Mouse (Mus musculus) midbrain, postnatal 0 days (tissue): ENCODE measurements around the gene B430306N03Rik. TPM values are rescaled to one million over a fixed set of nuclear protein-coding genes. Genes with fewer than 3 reads are reported as not detected.

ENCODE experiments used
- ATAC-seq: fragments of 200-750 bp; cut with Nextera tagmentation; 2 replicates; pipeline ENCODE4 v1.8.0; 2017; ENCODE audit warnings: moderate number of reproducible peaks, mild to moderate bottlenecking, moderate TSS enrichment, moderate library complexity; ENCODE audit not compliant: low FRiP score
- DNase-seq: peaks from one replicate; pipeline ENCODE4 v3.0.0-alpha.2; 2015; ENCODE audit warnings: low spot score
- H3K27ac ChIP-seq: fragments of 300-500 bp; sonication (generic); 2 replicates; pipeline ENCODE4 v1.5.1; 2014; ENCODE audit warnings: low read depth, mild to moderate bottlenecking, low read length, mixed read lengths
- H3K27me3 ChIP-seq: fragments of 300-500 bp; sonication (generic); 2 replicates; pipeline ENCODE4 v1.6.1; 2014; ENCODE audit warnings: low read length, control low read depth, mixed read lengths; ENCODE audit not compliant: insufficient read depth
- H3K36me3 ChIP-seq: fragments of 300-500 bp; sonication (generic); 2 replicates; pipeline ENCODE4 v1.6.1; 2014; ENCODE audit warnings: low read length, control low read depth, mixed read lengths; ENCODE audit not compliant: insufficient read depth
- H3K4me1 ChIP-seq: fragments of 300-500 bp; sonication (generic); 2 replicates; pipeline ENCODE4 v1.6.1; 2014; ENCODE audit warnings: mild to moderate bottlenecking, control low read depth, antibody characterized with exemption, low read length, mixed read lengths; ENCODE audit not compliant: insufficient read depth
- H3K4me2 ChIP-seq: fragments of 300-500 bp; sonication (generic); 2 replicates; pipeline ENCODE4 v1.6.1; 2014; ENCODE audit warnings: low read depth, mild to moderate bottlenecking, low read length, mixed read lengths; ENCODE audit not compliant: poor library complexity, severe bottlenecking
- H3K4me3 ChIP-seq: fragments of 300-500 bp; sonication (generic); 2 replicates; pipeline ENCODE4 v1.5.1; 2014; ENCODE audit warnings: low read depth, mild to moderate bottlenecking, low read length, moderate library complexity
- H3K9ac ChIP-seq: fragments of 300-500 bp; sonication (generic); replicated peaks from 2 replicates; pipeline ENCODE4 v1.6.1; 2014; ENCODE audit warnings: mild to moderate bottlenecking, low read length, moderate library complexity, mixed read lengths; ENCODE audit not compliant: poor library complexity, severe bottlenecking
- H3K9me3 ChIP-seq: fragments of 300-500 bp; sonication (generic); 2 replicates; pipeline ENCODE4 v1.6.1; 2016; ENCODE audit warnings: low read length, control low read depth
- CTCF ChIP-seq: IDR thresholded peaks from 2 replicates; pipeline ENCODE4 v1.5.1; 2016; ENCODE audit warnings: antibody characterized with exemption, mild to moderate bottlenecking
- WGBS: fragments of 180-500 bp; shearing (Covaris S2); extraction: QIAGEN DNeasy Blood & Tissue Kit; methylation state at CpG from one replicate; pipeline ENCODE4 v1.1.7; 2014; 5-methylcytosine and 5-hydroxymethylcytosine counted together
- polyA plus RNA-seq: library from polyadenylated mRNA; unstranded; fragments of >200 nt; fragmentation: Nextera tagmentation; extraction: Ambion mirVana; gene quantifications from 2 replicates; pipeline ENCODE4 v1.2.1, GENCODE M21; 2015
- total RNA-seq: library from RNA; depleted of rRNA; stranded (reverse); fragments of >200 nt; gene quantifications from 2 replicates; pipeline ENCODE4 v1.2.3, GENCODE M21; 2014

B430306N03Rik gene
- total and polyA plus RNA-seq, 2 experiments from 2014 or later: 0.10 to 0.16 TPM

GRCm38 (mm10) chr17:48299756-48300155 lies 16.2 kb upstream of the B430306N03Rik start:
- 64% methylated on average over 7 of the region's 7 CpGs for whole genome bisulfite sequencing
- no peak overlapping the region for H3K4me3 ChIP-seq
- no peak overlapping the region for H3K9ac ChIP-seq
- H3K36me3 ChIP-seq: no peaks in the 10 kb centered on the region
- no peaks in the 10 kb centered on the region for H3K4me1 ChIP-seq
- ATAC-seq (no peak), DNase-seq (no peak)
- H3K27me3 ChIP-seq: no peaks in the 10 kb centered on the region
- no peaks in the 10 kb centered on the region for H3K9me3 ChIP-seq
- no peak overlapping the region for H3K4me2 ChIP-seq
- no peak overlapping the region for H3K27ac ChIP-seq
- no peak for TF ChIP-seq CTCF

GRCm38 (mm10) chr17:48300199-48300598 lies 15.7 kb upstream of the B430306N03Rik start:
- Histone ChIP-seq H3K4me2 (no peak overlapping the region), H3K9me3 (no peaks in the 10 kb centered on the region), H3K36me3 (no peaks in the 10 kb centered on the region), H3K4me3 (no peak overlapping the region), H3K27ac (no peak overlapping the region), H3K9ac (no peak overlapping the region), H3K4me1 (no peaks in the 10 kb centered on the region), H3K27me3 (no peaks in the 10 kb centered on the region)
- 69% methylated on average over 7 of the region's 7 CpGs for WGBS
- no peak for ATAC-seq
- DNase-seq: no peak
- TF ChIP-seq CTCF: no peak

GRCm38 (mm10) chr17:48300861-48301260 lies 15.1 kb upstream of the B430306N03Rik start:
- DNase-seq (no peak), ATAC-seq (no peak)
- Histone ChIP-seq H3K4me1 (no peaks in the 10 kb centered on the region), H3K9me3 (no peaks in the 10 kb centered on the region), H3K27me3 (no peaks in the 10 kb centered on the region), H3K9ac (no peak overlapping the region), H3K27ac (no peak overlapping the region), H3K4me3 (no peak overlapping the region), H3K4me2 (no peak overlapping the region), H3K36me3 (no peaks in the 10 kb centered on the region)
- TF ChIP-seq CTCF: no peak
- WGBS: 84% methylated on average over 9 of the region's 9 CpGs

GRCm38 (mm10) chr17:48301792-48302191 lies 14.1 kb upstream of the B430306N03Rik start:
- no peak for DNase-seq

GRCm38 (mm10) chr17:48312124-48312523 lies 3.8 kb upstream of the B430306N03Rik start:
- no peak for ATAC-seq
- H3K36me3 ChIP-seq: no peaks in the 10 kb centered on the region
- H3K4me3 ChIP-seq: no peak overlapping the region
- H3K9me3 ChIP-seq: no peaks in the 10 kb centered on the region
- WGBS: 74% methylated on average over 2 of the region's 2 CpGs
- DNase-seq: no peak
- no peak for TF ChIP-seq CTCF
- H3K27ac ChIP-seq: no peak overlapping the region
- H3K4me2 ChIP-seq: no peak overlapping the region
- no peaks in the 10 kb centered on the region for H3K4me1 ChIP-seq
- no peak overlapping the region for H3K9ac ChIP-seq
- no peaks in the 10 kb centered on the region for H3K27me3 ChIP-seq

More at GRCm38 (mm10) chr17:48301792-48302191, 14.1 kb upstream of the B430306N03Rik start:
- Histone ChIP-seq H3K27me3 (no peaks in the 10 kb centered on the region), H3K27ac (no peak overlapping the region), H3K9ac (no peak overlapping the region), H3K4me1 (no peaks in the 10 kb centered on the region), H3K4me2 (no peak overlapping the region), H3K9me3 (no peaks in the 10 kb centered on the region), H3K4me3 (no peak overlapping the region), H3K36me3 (no peaks in the 10 kb centered on the region)
- no peak for ATAC-seq
- TF ChIP-seq CTCF: no peak
- WGBS: 91% methylated on average over 5 of the region's 5 CpGs

GRCm38 (mm10) chr17:48318686-48319085 lies 2.7 kb downstream of the B430306N03Rik start:
- no peak for TF ChIP-seq CTCF
- Histone ChIP-seq H3K4me3 (no peak overlapping the region), H3K27ac (no peak overlapping the region), H3K9ac (no peak overlapping the region), H3K9me3 (no peaks in the 10 kb centered on the region), H3K4me2 (no peak overlapping the region), H3K4me1 (no peaks in the 10 kb centered on the region), H3K36me3 (no peaks in the 10 kb centered on the region), H3K27me3 (no peaks in the 10 kb centered on the region)
- ATAC-seq: no peak
- WGBS: 84% methylated on average over 1 of the region's 1 CpGs
- no peak for DNase-seq
